Mouse (Mus musculus) stomach, embryonic 16.5 days (tissue): Measurements from ENCODE around the gene Agap1. TPM values are rescaled to one million over a fixed set of nuclear protein-coding genes. Genes with fewer than 3 reads are reported as not detected.

Experiments used
- ATAC-seq: fragments of 200-750 bp; cut with Nextera tagmentation; 2 replicates; pipeline ENCODE4 v1.8.0; 2017; ENCODE audit warnings: moderate number of reproducible peaks, moderate TSS enrichment; ENCODE audit not compliant: insufficient read depth, low FRiP score
- H3K27ac ChIP-seq: fragments of 300-500 bp; sonication (generic); 2 replicates; pipeline ENCODE4 v1.5.1; 2014; ENCODE audit warnings: low read length
- H3K27me3 ChIP-seq: fragments of 300-500 bp; sonication (generic); 2 replicates; pipeline ENCODE4 v1.6.1; 2014; ENCODE audit warnings: low read length, control low read depth, mixed read lengths; ENCODE audit not compliant: control insufficient read depth, insufficient read depth
- H3K36me3 ChIP-seq: fragments of 300-500 bp; sonication (generic); 2 replicates; pipeline ENCODE4 v1.6.1; 2014; ENCODE audit warnings: low read length; ENCODE audit not compliant: control insufficient read depth, insufficient read depth
- H3K4me1 ChIP-seq: fragments of 300-500 bp; sonication (generic); 2 replicates; pipeline ENCODE4 v1.6.1; 2014; ENCODE audit warnings: low read length, control low read depth, mixed read lengths; ENCODE audit not compliant: control insufficient read depth, insufficient read depth
- H3K4me2 ChIP-seq: fragments of 300-500 bp; sonication (generic); 2 replicates; pipeline ENCODE4 v1.6.1; 2014; ENCODE audit warnings: low read depth, low read length, mixed read lengths
- H3K4me3 ChIP-seq: fragments of 300-500 bp; sonication (generic); replicated peaks from 2 replicates; pipeline ENCODE4 v1.5.1; 2014; ENCODE audit warnings: mild to moderate bottlenecking, low read length
- H3K9ac ChIP-seq: fragments of 300-500 bp; sonication (generic); 2 replicates; pipeline ENCODE4 v1.6.1; 2014; ENCODE audit warnings: low read length
- H3K9me3 ChIP-seq: fragments of 300-500 bp; sonication (generic); replicated peaks from 2 replicates; pipeline ENCODE4 v1.6.1; 2016; ENCODE audit warnings: low read length, control low read depth; ENCODE audit not compliant: control insufficient read depth
- WGBS: fragments of 180-500 bp; shearing (Covaris S2); extraction: QIAGEN DNeasy Blood & Tissue Kit; methylation state at CpG from one replicate; pipeline ENCODE4 v1.1.7; 2014; 5-methylcytosine and 5-hydroxymethylcytosine counted together
- polyA plus RNA-seq: library from polyadenylated mRNA; unstranded; fragments of >200 nt; fragmentation: Nextera tagmentation; extraction: Ambion mirVana; gene quantifications from 2 replicates; pipeline ENCODE4 v1.2.1, GENCODE M21; 2015

The Agap1 gene
- polyA plus RNA-seq, 1 experiment from 2014 or later, result 5.8 TPM

DNA sequence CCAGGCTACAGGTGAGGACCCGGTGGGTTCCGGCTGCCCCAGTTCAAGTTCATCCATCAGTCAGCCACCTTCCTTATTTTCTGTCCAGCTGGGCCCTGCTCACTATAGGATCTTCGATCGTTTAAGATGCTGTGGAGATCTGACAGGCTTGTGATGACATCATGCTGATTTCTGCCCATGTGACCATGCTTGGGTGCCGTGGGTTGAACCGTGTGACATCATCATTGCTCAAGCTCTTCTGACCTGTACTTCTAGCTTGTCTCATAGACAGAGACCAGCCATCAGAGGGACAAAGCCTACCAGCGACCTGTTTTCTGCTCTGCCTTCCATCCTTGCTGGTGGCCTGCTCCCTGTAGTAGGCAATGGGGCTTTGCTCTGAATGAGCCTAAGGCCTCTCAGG lies 146.7 kb downstream of the Agap1 start:
- Histone ChIP-seq H3K4me3 (no peak overlapping the region), H3K4me1 (peaks cover 5% of the 10 kb centered on the region; the same call in 1 of the 2 replicates), H3K27ac (no peak overlapping the region), H3K4me2 (no peak overlapping the region), H3K36me3 (no peaks in the 10 kb centered on the region), H3K9me3 (no peaks in the 10 kb centered on the region), H3K27me3 (no peaks in the 10 kb centered on the region), H3K9ac (no peak overlapping the region)
- WGBS, result 83% methylated on average over 7 of the region's 7 CpGs
- ATAC-seq, result no peak

DNA sequence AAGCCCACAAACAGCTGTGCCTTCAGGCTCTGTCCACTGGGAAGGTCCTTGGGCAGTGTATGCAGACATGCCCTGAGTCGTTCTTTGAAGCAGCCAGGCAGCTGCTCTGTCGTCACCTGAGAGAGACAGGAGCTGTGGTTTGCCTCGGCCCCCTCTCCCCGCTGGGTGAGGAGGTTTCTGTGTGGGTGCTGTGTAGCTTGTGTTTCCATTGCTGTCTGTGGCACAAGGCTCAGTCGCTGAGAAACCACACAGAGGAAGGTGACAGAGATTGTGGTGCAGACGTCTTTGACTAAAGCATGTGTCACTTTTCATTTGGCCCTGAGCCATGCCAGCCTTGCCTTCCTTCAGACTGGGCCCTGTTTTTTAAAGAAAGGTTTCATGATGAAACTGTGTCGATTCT lies 148.3 kb downstream of the Agap1 start:
- Histone ChIP-seq H3K4me3 (no peak overlapping the region), H3K9ac (no peak overlapping the region), H3K27ac (no peak overlapping the region), H3K36me3 (no peaks in the 10 kb centered on the region), H3K4me2 (no peak overlapping the region), H3K9me3 (no peaks in the 10 kb centered on the region), H3K27me3 (no peaks in the 10 kb centered on the region), H3K4me1 (peaks cover 5% of the 10 kb centered on the region; the same call in 1 of the 2 replicates)
- whole genome bisulfite sequencing, result 53% methylated on average over 7 of the region's 7 CpGs
- ATAC-seq, result no peak

DNA sequence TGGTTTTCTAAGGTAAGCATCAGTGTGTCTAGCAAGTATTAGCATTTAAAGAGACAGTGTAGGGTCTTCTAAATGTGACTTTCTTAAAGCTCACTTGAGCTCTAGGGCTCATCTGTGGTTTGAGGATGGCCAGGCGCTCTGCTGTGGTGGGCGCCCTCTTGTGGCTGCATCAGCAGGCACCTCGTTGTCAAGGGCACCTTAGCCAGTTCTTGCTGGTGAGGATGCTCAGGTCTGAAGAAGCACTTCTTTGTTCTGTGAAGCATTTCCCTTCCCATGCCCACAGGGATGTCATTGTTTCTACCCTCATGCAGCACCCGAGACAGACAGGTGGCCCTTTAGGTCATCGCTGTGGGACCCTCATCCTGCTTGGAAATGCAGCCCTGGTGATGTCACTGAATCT lies 152.0 kb downstream of the Agap1 start:
- ATAC-seq, result no peak

DNA sequence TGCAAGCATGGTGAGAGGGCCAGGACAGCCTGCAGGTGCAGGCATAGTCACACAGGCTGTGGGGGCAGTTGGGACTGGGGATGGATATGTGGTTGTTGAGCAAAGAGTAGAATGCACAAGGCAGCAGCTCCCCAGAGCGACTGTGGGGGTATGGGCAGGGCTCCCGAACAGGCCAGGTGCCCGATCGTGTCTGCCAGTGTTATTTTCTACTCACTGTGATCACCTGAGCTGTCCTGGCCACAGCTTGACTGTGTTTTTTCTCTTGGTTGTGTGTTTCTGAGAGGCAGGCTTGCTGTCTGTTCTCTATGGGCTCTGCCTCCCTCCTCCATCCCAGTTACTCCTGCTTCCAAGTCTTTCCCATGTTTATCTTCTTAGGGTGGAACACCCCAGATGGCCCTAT lies 154.2 kb downstream of the Agap1 start:
- Histone ChIP-seq H3K27ac (no peak overlapping the region), H3K4me3 (no peak overlapping the region), H3K27me3 (no peaks in the 10 kb centered on the region), H3K4me2 (no peak overlapping the region), H3K4me1 (no peaks in the 10 kb centered on the region), H3K9ac (no peak overlapping the region), H3K9me3 (no peaks in the 10 kb centered on the region), H3K36me3 (no peaks in the 10 kb centered on the region)
- WGBS, result 95% methylated on average over 4 of the region's 4 CpGs
- no peak for ATAC-seq

More for the DNA sequence above, 152.0 kb downstream of the Agap1 start:
- H3K27ac ChIP-seq, result no peak overlapping the region
- H3K4me2 ChIP-seq, result no peak overlapping the region
- H3K9me3 ChIP-seq, result no peaks in the 10 kb centered on the region
- no peaks in the 10 kb centered on the region for H3K4me1 ChIP-seq
- no peak overlapping the region for H3K4me3 ChIP-seq
- H3K9ac ChIP-seq, result no peak overlapping the region
- no peaks in the 10 kb centered on the region for H3K27me3 ChIP-seq
- no peaks in the 10 kb centered on the region for H3K36me3 ChIP-seq
- WGBS, result 37% methylated on average over 5 of the region's 5 CpGs

DNA sequence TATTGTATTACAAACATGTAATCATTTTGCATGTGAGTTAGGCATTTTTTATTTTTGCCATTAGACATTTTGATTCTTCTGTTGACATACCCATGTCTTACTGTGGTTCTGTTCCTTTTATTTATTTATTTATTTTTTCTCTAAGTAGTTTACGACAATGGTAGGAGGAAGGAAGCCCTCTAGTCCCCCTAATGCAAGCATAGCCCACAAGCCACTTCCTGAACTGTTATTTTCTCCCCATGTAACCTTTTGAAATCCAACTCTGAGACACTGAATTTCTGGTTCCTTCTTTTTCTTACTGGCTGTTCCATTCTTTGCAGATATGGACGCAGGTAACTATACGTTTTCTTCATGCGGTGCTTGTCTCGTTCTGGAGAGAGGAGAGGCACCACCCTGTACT lies 155.4 kb downstream of the Agap1 start:
- Histone ChIP-seq H3K36me3 (no peaks in the 10 kb centered on the region), H3K4me1 (no peaks in the 10 kb centered on the region), H3K9ac (no peak overlapping the region), H3K27ac (no peak overlapping the region), H3K4me3 (no peak overlapping the region), H3K9me3 (no peaks in the 10 kb centered on the region), H3K4me2 (no peak overlapping the region), H3K27me3 (no peaks in the 10 kb centered on the region)
- no peak for ATAC-seq
- 87% methylated on average over 5 of the region's 5 CpGs for WGBS

DNA sequence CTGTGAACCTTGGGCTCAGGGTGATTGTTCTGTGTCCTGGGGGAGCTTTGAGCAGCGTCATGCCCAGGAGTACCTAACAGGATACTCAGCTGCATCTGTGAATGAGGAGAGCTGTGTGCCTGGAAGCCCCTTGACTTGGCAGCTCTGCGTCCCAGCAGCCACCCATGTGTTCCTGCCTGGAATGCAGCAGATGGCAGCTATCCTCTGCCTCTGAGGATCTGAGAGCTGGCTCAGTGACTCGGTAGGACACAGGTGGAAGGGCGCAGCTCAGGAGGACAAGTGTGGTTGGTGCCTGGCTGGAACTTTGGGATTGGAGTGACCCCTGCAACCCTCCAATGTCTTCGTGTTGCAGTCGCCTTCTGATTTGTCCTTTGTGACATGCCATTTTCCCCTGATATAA lies 156.9 kb downstream of the Agap1 start:
- no peak overlapping the region for H3K27ac ChIP-seq
- no peak overlapping the region for H3K4me2 ChIP-seq
- WGBS, result 90% methylated on average over 6 of the region's 6 CpGs
- H3K4me1 ChIP-seq, result no peaks in the 10 kb centered on the region
- H3K27me3 ChIP-seq, result no peaks in the 10 kb centered on the region
- H3K9me3 ChIP-seq, result no peaks in the 10 kb centered on the region
- H3K36me3 ChIP-seq, result no peaks in the 10 kb centered on the region
- no peak overlapping the region for H3K4me3 ChIP-seq
- no peak for ATAC-seq
- H3K9ac ChIP-seq, result no peak overlapping the region

DNA sequence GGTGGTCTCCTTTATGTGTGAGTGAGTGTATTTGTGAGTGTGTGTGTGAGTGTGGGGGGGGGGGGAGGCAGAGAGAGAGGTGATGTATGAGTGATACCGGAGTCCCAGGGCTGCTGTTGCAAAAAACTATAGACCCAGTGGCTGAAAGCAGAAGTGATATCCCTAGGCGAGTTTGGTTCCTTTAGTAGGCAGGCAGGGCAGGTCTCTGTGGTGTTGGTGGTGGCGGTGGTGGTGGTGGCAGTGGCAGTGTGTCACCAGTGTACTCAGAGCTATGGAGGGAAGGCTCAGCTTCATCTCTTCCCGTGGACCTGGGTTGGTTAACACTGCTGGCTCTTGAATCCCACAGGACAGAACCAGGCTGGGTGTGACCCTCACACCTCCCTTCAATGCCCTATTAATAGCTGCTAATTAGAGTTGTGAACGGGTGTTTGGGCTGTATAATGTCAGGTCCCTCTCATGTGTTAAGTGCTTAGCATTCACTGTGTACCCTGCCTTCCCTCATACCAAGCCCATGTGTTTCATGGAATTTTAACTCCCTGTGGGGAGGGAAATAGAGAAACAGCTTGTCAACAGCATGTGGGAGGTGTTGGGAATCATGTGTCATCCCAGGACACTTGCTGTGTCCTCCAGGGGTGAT lies 158.7 kb downstream of the Agap1 start:
- H3K27me3 ChIP-seq, result no peaks in the 10 kb centered on the region
- no peak overlapping the region for H3K4me2 ChIP-seq
- H3K4me3 ChIP-seq, result no peak overlapping the region
- no peaks in the 10 kb centered on the region for H3K9me3 ChIP-seq
- H3K36me3 ChIP-seq, result no peaks in the 10 kb centered on the region
- H3K9ac ChIP-seq, result no peak overlapping the region
- no peak overlapping the region for H3K27ac ChIP-seq
- ATAC-seq, result no peak
- H3K4me1 ChIP-seq, result no peaks in the 10 kb centered on the region
- WGBS, result 72% methylated on average over 5 of the region's 5 CpGs

DNA sequence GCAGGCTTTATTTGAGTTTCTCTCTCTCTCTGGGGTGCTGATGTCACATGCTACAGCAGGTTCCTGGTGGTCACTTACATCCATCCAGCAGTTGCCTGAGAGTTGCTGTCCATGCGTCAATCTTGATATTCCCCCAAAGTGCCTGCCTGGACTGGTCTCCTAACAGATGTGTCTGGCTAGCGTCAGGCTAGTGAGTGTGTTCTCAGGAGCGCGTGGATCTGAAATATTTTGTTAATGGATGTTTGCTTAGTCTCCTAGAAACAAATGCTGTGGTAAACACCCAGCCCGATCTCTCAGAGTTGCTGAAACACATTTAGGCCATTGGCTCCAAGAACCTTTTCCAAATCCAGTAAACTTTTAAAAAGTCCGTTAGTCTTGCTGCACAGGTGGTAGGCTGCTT lies 161.9 kb downstream of the Agap1 start:
- Histone ChIP-seq H3K4me1 (no peaks in the 10 kb centered on the region), H3K9ac (no peak overlapping the region), H3K9me3 (no peaks in the 10 kb centered on the region), H3K4me2 (no peak overlapping the region), H3K36me3 (no peaks in the 10 kb centered on the region), H3K27ac (no peak overlapping the region), H3K27me3 (no peaks in the 10 kb centered on the region), H3K4me3 (no peak overlapping the region)
- ATAC-seq, result no peak
- WGBS, result 47% methylated on average over 6 of the region's 6 CpGs

DNA sequence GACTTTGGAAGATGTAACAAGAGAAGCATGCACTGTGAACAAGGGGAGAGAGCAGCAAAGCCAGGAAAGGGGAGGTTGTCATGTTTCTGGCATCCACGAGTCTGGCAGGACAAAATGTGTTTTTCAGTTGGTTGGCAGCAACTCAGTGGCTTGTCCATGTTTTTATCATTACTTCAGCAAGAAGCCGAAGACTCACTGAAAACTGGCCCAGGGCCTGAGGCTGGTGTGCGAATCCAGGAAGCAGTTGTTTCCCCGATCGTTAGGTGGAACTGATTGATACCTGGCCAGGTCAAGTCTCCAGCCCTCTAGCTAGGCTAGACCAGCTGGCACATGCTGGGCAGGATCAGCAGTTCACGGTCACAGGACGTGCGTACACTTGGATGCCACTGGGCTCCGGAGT lies 162.7 kb downstream of the Agap1 start:
- no peak overlapping the region for H3K4me3 ChIP-seq
- 73% methylated on average over 9 of the region's 9 CpGs for WGBS
- H3K27me3 ChIP-seq, result no peaks in the 10 kb centered on the region
- no peaks in the 10 kb centered on the region for H3K4me1 ChIP-seq
- no peak overlapping the region for H3K27ac ChIP-seq
- H3K36me3 ChIP-seq, result no peaks in the 10 kb centered on the region
- no peak overlapping the region for H3K9ac ChIP-seq
- H3K9me3 ChIP-seq, result no peaks in the 10 kb centered on the region
- H3K4me2 ChIP-seq, result no peak overlapping the region
- no peak for ATAC-seq
